Mouse (Mus musculus): ENCODE data around the gene Mpp5. TPM values are rescaled to one million over a fixed set of nuclear protein-coding genes. Genes with fewer than 3 reads are reported as not detected.

Mpp5 gene
- polyA plus RNA-seq (2012; fragmentation: generic; extraction: Trizol), result 2.6 TPM
- long read RNA-seq, experiment 1, partial matches to known transcripts, result 3 of 8 reads
- long read RNA-seq, experiment 1, other reads (novel, unspliced or antisense), result 5 of 8 reads
- long read RNA-seq, experiment 2, full-length matches to known transcripts, result 13 of 52 reads
- long read RNA-seq, experiment 2, partial matches to known transcripts, result 17 of 52 reads
- long read RNA-seq, experiment 2, other reads (novel, unspliced or antisense), result 22 of 52 reads

DNA sequence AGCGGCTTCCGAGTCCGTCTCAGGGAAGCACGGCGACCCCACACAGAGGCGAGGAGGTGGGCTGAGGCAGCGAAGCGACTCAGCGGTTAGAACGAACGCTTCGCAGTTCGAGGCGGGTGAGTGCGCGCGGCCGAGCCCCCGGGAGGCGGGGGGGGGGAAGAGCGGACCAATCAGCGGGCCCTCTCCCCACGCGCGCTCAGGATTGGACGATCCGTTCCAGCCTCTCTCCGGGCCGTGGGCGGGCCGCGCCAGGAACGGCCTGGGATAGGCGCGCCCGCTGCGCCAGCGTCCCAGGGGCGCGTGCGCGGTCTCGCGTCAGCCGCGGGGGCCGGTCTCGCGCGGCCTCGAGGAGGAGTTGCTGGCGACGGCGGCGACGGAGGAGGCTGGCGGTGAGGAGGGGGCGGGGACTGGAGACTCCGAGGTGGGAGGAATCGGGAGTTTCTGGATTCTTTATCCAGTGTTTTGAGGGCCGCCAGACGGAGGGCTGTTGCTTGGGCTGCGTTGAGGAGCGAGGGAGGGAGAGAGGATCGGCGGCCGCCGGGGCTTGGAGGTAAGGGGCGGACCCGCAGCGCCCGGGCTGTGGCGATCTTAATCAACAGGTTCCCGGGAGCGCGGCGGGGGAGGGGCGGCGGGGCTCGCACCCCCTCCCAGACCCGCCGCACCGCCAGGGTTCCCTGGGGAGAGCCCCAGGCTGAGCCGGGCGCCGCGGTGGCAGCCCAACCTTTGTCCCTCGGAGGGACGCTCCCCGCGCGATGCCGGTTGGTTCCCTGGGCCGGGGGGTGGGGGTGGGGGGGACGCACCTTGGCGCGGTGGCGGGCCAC is at the start of gene Mpp5:
TSS of gene Mpp5 (plus strand) at position 351 of the 821 bp plus-strand sequence.
- Histone ChIP-seq H3K27me3 (ENCODE audit: control insufficient read depth, insufficient read depth, insufficient read length) (no peaks in the 10 kb centered on the region), H3K4me3 (ENCODE audit: insufficient read depth, poor library complexity, severe bottlenecking) (peak within 1 kb of the TSS; percentile 60), H3ac (ENCODE audit: control insufficient read depth, insufficient read length, low read depth) (peak within 1 kb of the TSS; percentile 68), H3K36me3 (ENCODE audit: control insufficient read depth, insufficient read depth) (no peaks in the 10 kb centered on the region), H3K79me3 (ENCODE audit: low read depth) (peaks cover 25% of the 10 kb centered on the region), H3K79me2 (ENCODE audit: control insufficient read depth, insufficient read depth) (peaks cover 43% of the 10 kb centered on the region)
- TF ChIP-seq MYOG (IDR thresholded peaks at IDR 0.05; ENCODE audit: control insufficient read depth, extremely low read depth, insufficient read length) (no peak), MAX (IDR thresholded peaks at IDR 0.05) (peak; percentile 31)

DNA sequence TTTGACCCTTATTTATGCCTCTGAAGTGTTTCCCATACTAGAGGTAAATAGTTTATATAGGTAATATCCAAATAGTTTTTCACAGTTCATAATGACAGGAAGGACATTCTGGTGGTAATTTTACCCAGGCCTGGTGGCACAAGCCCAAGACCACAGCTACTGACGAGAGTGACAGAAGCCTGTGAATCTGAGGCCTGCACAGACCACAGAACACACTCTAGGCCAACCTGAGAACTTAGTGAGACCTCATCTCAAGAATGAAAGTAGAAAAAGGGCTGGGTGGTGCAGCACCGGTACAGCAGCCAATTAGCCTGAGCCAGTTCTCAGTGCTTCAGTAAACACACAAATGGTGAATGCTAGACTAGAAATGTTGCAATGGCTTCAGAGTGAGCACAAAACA is 30.9 kb upstream of the Mpp5 start:
- no peaks in the 10 kb centered on the region for H3K27me3 ChIP-seq (ENCODE audit: control insufficient read depth, insufficient read depth, insufficient read length)
- TF ChIP-seq FOSL1 (IDR thresholded peaks at IDR 0.05; ENCODE audit: insufficient read depth, low read length, poor library complexity, severe bottlenecking) (no peak), MAX (IDR thresholded peaks at IDR 0.05) (no peak), USF1 (IDR thresholded peaks at IDR 0.05; ENCODE audit: low read depth) (no peak), MYOG (IDR thresholded peaks at IDR 0.05; ENCODE audit: control insufficient read depth, extremely low read depth, insufficient read length) (no peak), MYOD1 (IDR thresholded peaks at IDR 0.05; ENCODE audit: control insufficient read depth, insufficient read length, low read depth) (no peak), CTCF (IDR thresholded peaks at IDR 0.05; ENCODE audit: control insufficient read depth, insufficient read depth, insufficient read length) (no peak), CEBPB (IDR thresholded peaks at IDR 0.05; ENCODE audit: low read depth) (no peak)
- H3ac ChIP-seq (ENCODE audit: control insufficient read depth, insufficient read length, low read depth), result no peak overlapping the region
- H3K36me3 ChIP-seq (ENCODE audit: control insufficient read depth, insufficient read depth), result no peaks in the 10 kb centered on the region
- no peaks in the 10 kb centered on the region for H3K79me2 ChIP-seq (ENCODE audit: control insufficient read depth, insufficient read depth)
- no peaks in the 10 kb centered on the region for H3K79me3 ChIP-seq (ENCODE audit: low read depth)
- no peak overlapping the region for H3K4me3 ChIP-seq (ENCODE audit: insufficient read depth, poor library complexity, severe bottlenecking)

GRCm38 (mm10) chr12:78727723-78728122 is 21.0 kb upstream of the Mpp5 start:
- no peaks in the 10 kb centered on the region for H3K27me3 ChIP-seq (ENCODE audit: control insufficient read depth, insufficient read depth, insufficient read length)
- TF ChIP-seq CEBPB (IDR thresholded peaks at IDR 0.05; ENCODE audit: low read depth), result no peak
- TF ChIP-seq MYOD1 (IDR thresholded peaks at IDR 0.05; ENCODE audit: control insufficient read depth, insufficient read length, low read depth), result no peak
- no peak for TF ChIP-seq CTCF (IDR thresholded peaks at IDR 0.05; ENCODE audit: control insufficient read depth, insufficient read depth, insufficient read length)
- no peak for TF ChIP-seq USF1 (IDR thresholded peaks at IDR 0.05; ENCODE audit: low read depth)
- no peak for TF ChIP-seq MYOG (IDR thresholded peaks at IDR 0.05; ENCODE audit: control insufficient read depth, extremely low read depth, insufficient read length)
- no peak for TF ChIP-seq MAX (IDR thresholded peaks at IDR 0.05)
- TF ChIP-seq FOSL1 (IDR thresholded peaks at IDR 0.05; ENCODE audit: insufficient read depth, low read length, poor library complexity, severe bottlenecking), result no peak
- no peaks in the 10 kb centered on the region for H3K79me2 ChIP-seq (ENCODE audit: control insufficient read depth, insufficient read depth)
- H3K4me3 ChIP-seq (ENCODE audit: insufficient read depth, poor library complexity, severe bottlenecking), result no peak overlapping the region
- H3K79me3 ChIP-seq (ENCODE audit: low read depth), result no peaks in the 10 kb centered on the region
- no peak overlapping the region for H3ac ChIP-seq (ENCODE audit: control insufficient read depth, insufficient read length, low read depth)
- no peaks in the 10 kb centered on the region for H3K36me3 ChIP-seq (ENCODE audit: control insufficient read depth, insufficient read depth)

GRCm38 (mm10) chr12:78739633-78740032 is 9.1 kb upstream of the Mpp5 start:
- H3ac ChIP-seq (ENCODE audit: control insufficient read depth, insufficient read length, low read depth), result no peak overlapping the region
- H3K79me2 ChIP-seq (ENCODE audit: control insufficient read depth, insufficient read depth), result no peaks in the 10 kb centered on the region
- H3K4me3 ChIP-seq (ENCODE audit: insufficient read depth, poor library complexity, severe bottlenecking), result no peak overlapping the region
- H3K36me3 ChIP-seq (ENCODE audit: control insufficient read depth, insufficient read depth), result no peaks in the 10 kb centered on the region
- no peaks in the 10 kb centered on the region for H3K79me3 ChIP-seq (ENCODE audit: low read depth)
- TF ChIP-seq MAX (IDR thresholded peaks at IDR 0.05), result no peak
- TF ChIP-seq MYOD1 (IDR thresholded peaks at IDR 0.05; ENCODE audit: control insufficient read depth, insufficient read length, low read depth), result no peak
- TF ChIP-seq MYOG (IDR thresholded peaks at IDR 0.05; ENCODE audit: control insufficient read depth, extremely low read depth, insufficient read length), result no peak
- TF ChIP-seq CTCF (IDR thresholded peaks at IDR 0.05; ENCODE audit: control insufficient read depth, insufficient read depth, insufficient read length), result no peak
- no peak for TF ChIP-seq FOSL1 (IDR thresholded peaks at IDR 0.05; ENCODE audit: insufficient read depth, low read length, poor library complexity, severe bottlenecking)
- TF ChIP-seq CEBPB (IDR thresholded peaks at IDR 0.05; ENCODE audit: low read depth), result no peak
- TF ChIP-seq USF1 (IDR thresholded peaks at IDR 0.05; ENCODE audit: low read depth), result no peak
- H3K27me3 ChIP-seq (ENCODE audit: control insufficient read depth, insufficient read depth, insufficient read length), result no peaks in the 10 kb centered on the region

GRCm38 (mm10) chr12:78740289-78740688 is 8.4 kb upstream of the Mpp5 start:
- no peak overlapping the region for H3K4me3 ChIP-seq (ENCODE audit: insufficient read depth, poor library complexity, severe bottlenecking)
- TF ChIP-seq CTCF (IDR thresholded peaks at IDR 0.05; ENCODE audit: control insufficient read depth, insufficient read depth, insufficient read length) (no peak), FOSL1 (IDR thresholded peaks at IDR 0.05; ENCODE audit: insufficient read depth, low read length, poor library complexity, severe bottlenecking) (no peak), MAX (IDR thresholded peaks at IDR 0.05) (no peak), MYOD1 (IDR thresholded peaks at IDR 0.05; ENCODE audit: control insufficient read depth, insufficient read length, low read depth) (no peak), CEBPB (IDR thresholded peaks at IDR 0.05; ENCODE audit: low read depth) (no peak), MYOG (IDR thresholded peaks at IDR 0.05; ENCODE audit: control insufficient read depth, extremely low read depth, insufficient read length) (no peak)
- H3K79me3 ChIP-seq (ENCODE audit: low read depth), result no peaks in the 10 kb centered on the region
- no peaks in the 10 kb centered on the region for H3K79me2 ChIP-seq (ENCODE audit: control insufficient read depth, insufficient read depth)
- no peak overlapping the region for H3ac ChIP-seq (ENCODE audit: control insufficient read depth, insufficient read length, low read depth)
- H3K27me3 ChIP-seq (ENCODE audit: control insufficient read depth, insufficient read depth, insufficient read length), result no peaks in the 10 kb centered on the region
- H3K36me3 ChIP-seq (ENCODE audit: control insufficient read depth, insufficient read depth), result no peaks in the 10 kb centered on the region
